Mouse (Mus musculus): ENCODE data around the gene Foxp1.
A peak's percentile ranks its signal among the peaks of the same experiment; 100 is the strongest.

The Foxp1 gene

DNA sequence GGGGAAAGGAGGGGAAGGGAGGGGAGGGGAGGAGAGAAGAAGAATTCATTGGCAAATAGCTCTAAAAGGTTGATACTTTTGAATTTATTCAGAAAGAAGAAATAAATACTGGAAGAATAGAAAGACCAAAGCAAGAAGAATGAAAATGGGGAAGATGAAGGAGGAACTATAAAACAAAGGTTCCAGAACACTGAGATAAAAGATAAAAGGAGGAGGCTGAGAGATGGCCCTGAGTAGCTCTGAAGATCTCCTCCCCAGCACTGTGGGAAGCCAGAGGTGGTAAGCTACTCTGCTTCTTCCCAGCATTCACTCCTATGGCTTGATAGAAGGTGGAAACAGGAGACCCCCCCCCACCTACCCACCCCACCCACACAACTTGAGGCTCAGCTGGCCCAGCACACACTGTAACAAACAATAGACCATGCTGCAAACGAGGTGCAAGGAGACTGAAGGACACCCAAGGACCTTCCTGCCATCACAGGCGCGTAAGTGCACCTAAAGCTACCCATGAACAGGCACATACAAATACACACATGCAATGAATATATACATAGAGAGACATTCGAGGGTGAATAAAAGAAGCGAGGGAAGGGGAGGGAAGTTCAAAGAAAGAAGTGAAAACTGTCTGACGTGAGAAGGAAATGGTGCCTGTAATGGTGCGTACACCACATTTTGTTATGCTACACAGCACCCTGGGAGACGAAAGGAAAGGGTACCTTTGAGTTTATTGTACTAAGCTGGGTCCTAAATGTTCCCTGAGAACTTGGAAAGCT is 200.2 kb downstream of the Foxp1 start:
- no peak for DNase-seq

- no peak for DNase-seq
Measured at GRCm38 (mm10) chr6:99320444-99320843, 202.1 kb downstream of the Foxp1 start.

DNA sequence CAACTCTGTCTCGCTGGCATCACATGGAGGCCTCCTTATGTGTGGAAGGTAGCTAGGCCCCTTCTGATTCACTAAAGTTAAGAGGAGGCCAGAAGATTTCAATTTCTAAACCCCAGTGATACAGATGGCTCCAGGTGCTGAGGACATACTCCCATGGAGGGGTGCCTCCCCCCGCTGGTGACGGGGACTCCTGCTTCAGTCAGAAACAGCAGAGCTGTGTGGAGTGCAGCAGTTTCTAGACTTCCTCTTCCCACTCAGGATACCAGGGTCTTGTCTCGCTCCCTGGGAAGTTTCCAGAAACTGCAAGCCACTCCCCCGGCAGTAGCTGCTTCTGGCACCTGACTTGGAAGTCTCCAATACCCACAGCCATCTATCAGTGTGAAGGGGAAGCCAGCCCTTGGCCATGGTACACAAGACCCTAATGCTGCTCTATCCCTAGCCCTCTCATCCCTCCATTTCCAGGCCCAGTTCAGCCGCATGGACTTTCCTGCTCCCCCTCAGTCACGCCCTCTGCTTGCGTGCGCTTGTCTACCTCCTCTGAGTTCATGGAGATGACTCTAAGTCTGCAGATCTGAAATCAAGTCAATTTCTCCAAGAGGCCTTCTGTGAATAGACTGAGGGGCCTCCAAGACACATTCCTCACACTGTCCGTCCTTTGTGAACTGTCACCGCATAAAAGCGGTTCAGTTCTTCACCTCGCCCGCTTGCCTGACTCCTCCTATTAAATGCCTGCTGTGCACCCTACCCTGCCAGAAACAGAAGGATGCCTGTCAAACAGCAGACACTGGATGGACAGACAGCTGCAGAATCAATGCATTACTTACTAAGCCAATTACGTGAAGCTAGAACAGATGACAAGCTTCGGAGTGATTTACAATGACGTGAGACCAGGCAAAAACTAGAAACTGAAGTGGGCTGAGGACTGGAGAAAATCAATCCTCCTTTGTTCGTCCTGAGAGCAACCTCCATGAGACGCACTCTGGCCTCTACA is 202.8 kb downstream of the Foxp1 start:
- no peak for DNase-seq

- DNase-seq: no peak
Measured at GRCm38 (mm10) chr6:99314746-99315145, 207.8 kb downstream of the Foxp1 start.

DNA sequence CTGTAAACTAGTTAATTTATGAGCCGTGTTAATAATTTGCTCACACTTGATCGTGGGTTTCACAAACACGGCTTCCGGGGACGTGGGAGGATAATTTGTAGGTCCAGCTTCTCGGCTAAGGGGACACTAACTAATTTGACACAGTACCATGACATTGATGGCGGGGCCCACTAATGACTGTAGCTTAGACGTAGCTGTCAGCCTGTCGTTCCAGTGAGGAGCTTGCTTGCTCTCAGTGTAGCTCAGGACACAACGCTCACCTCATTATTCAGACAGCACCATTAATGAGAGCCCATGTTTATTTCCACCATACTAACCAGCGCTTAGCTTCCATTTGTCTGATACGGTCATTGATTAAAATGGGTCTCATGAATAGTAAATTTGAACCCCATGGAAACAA is 212.0 kb downstream of the Foxp1 start:
- DNase-seq: no peak

DNA sequence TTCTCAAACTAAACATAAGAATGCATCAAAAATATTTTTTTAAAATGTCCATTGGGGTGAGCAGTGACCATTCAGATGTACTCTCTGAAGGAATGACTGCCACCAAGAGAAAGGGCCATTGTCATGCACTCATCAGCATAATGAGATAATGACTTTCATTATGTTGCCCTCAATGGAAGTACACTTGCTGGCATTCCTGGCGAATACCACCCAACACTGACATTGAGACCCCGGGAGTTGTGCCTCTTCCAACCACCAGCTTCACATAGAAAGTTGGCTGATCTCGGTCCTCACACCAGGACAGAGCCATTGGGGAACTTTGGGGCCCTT is 212.4 kb downstream of the Foxp1 start:
- no peak for DNase-seq

- no peak for DNase-seq
Measured at GRCm38 (mm10) chr6:99309466-99310170, 212.9 kb downstream of the Foxp1 start.

DNA sequence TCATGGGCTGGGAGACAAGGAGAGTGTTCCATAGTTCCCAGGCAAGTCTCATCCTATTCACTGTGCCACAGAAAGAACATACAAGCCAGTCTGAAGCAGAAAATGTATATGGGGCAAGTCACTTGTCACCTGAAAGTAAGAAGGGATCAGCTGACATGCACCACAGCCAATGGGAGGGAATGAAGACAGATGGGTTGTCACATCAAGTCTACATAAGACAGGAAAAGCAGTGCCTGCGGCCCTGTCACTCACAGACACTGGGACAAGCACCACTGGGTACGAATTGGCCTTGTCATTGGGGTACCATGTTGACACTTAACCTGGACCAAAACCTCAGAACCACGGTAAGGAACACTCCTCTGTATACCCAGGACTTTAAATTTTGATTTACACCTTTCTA is 216.8 kb downstream of the Foxp1 start:
- DNase-seq: no peak

GRCm38 (mm10) chr6:99305236-99305635 is 217.3 kb downstream of the Foxp1 start:
- no peak for DNase-seq

DNA sequence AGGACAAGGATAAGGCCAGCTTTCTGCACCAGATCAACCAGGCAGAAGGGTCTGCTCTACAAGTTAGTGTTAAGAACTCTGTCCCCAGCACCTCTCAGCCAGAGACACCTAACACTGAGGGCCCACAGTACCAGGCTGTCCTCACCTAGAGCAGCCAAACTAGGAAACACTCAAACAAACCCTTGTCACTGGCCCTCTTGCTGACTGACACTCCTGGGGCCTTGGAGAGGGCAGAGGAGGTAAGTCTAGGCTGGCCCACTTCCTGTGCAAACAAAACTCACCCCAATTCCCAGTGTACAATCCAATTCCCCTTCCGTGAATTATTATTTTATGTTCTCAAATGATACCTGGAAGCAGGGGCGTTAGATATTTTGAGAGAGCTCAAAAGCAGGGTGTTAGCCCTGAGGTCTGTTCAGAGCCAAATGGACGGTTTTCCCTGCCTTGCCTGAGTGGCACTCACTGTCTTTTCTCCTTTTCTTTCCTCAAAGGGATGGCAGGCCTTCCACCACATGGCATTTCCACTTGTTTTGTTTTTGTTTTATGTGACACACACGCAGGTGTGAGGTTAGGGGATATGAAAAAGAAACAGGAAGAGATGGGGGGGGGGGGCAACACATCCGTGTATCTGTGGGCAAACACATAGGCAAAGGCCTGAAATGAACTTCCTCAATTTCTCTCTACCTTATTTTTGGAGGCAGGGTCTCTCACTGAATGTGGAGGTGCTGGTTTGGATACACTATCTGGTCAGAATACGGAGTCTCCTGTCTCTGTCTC is 219.7 kb downstream of the Foxp1 start:
- DNase-seq: no peak

DNA sequence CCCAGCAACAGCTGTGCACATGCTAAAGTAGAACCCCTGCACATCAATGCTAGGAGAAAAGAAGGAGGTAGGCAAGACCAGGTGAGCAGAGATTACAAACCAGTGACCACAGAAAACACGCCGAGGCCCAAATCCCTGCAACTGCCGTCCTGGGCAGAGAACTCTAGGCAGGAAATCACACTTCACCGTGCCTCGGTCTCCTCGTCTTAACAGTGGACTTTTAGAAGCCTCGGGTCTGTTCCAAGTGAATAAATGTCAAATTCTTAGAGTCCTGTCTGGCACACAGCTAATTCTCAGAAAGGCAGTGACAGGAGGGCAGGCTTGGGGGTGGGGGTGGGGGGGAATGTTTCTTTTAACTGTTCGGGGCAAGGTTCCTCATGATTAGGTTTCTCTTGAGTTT is 220.6 kb downstream of the Foxp1 start:
- DNase-seq: no peak

DNA sequence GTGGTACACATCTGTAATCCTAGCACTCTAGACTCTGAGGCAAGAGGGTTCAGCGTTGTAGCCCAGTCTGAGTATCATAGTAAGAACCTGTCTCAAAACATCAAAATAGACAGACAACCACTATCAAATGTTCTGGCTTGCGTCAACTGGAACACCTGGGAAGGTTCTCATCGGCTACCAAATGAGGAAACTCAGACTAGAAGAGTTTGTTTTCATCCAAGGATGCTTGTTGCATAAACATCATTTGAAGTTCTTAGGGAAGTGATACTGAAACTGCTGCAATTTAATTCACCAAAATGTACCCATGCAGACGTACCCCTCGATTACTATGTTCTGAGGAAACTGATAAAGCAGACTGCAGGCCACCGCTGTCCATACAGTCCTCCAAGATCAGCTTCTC is 222.3 kb downstream of the Foxp1 start:
- DNase-seq: no peak

- DNase-seq: peak; percentile 21 to 38
Measured at GRCm38 (mm10) chr6:99299196-99299595, 223.3 kb downstream of the Foxp1 start.

DNA sequence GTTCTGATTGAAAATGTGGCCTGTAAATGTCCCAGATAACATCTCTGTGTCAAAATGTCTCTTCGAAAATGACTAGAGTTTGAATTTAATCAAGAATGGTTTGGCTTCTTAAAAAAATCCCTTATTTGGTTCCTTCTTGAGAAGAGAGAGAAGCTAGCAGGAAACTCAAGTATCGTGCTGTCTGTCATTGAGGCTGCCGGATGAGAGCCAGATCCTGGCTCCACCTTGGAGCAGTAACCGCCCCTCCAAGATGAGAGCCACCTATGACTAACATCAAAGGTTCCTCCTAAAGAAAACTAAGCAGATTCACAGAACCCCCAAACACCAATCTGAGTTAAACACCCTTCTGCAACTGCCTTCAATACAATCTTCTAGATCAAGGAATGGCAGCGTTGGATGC is 225.0 kb downstream of the Foxp1 start:
- no peak for DNase-seq

- DNase-seq: peak; percentile 40
Measured at GRCm38 (mm10) chr6:99295495-99295894, 227.0 kb downstream of the Foxp1 start.

GRCm38 (mm10) chr6:99289220-99289619 is 233.3 kb downstream of the Foxp1 start:
- DNase-seq: no peak

GRCm38 (mm10) chr6:99285026-99285425 is 237.5 kb downstream of the Foxp1 start:
- DNase-seq: no peak

DNA sequence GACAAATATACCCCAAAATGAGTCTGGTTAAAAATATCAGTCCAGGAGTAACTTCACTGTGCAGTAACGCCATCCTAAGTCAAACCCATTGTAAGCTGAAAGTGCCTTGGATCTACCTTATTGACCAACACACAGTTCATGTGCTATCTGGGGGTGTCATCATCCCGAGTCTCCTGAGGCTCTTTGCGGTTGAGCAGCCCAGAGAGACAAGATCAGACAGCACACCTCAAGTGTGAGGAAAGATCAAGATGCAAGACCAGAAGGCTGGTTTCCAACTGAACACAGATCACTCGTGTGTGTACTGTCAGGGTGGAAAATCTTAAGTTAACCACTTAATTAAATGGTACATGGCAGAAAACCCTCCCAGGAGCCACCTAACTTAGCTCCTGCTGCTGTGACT is 238.5 kb downstream of the Foxp1 start:
- DNase-seq: no peak

GRCm38 (mm10) chr6:99282866-99283657 is 239.5 kb downstream of the Foxp1 start:
- peak in 1 of 2 experiments; percentile 37 for DNase-seq

GRCm38 (mm10) chr6:99281433-99281832 is 241.1 kb downstream of the Foxp1 start:
- DNase-seq: no peak

DNA sequence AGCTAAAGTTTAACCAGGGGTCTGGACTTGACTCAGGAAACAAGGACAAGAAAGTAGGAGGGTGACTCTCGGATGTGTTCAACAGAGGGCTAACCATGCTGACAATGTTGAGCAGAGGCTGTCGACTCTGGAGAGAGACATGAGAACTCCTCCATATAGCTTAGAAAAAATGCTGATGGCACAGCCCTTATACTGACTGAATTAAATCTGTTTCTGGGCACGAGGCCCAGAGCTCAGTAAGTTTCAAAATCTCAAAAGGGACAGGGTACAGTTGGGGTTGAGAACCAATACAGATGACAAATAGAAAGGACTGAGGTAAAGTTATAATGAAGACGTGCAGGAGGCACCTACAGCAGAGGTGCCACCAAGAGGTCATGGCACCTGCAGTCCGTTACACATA is 241.9 kb downstream of the Foxp1 start:
- DNase-seq: no peak

- DNase-seq: no peak
Measured at GRCm38 (mm10) chr6:99277251-99277650, 245.3 kb downstream of the Foxp1 start.

Measured in spleen, adult 18-20 months (tissue).